Mouse (Mus musculus) granulocyte monocyte progenitor cell, adult 5-6 weeks (primary cell): ENCODE results near the gene Kif6. TPM values are rescaled to one million over a fixed set of nuclear protein-coding genes. Genes with fewer than 3 reads are reported as not detected.

ENCODE experiments used
- ATAC-seq: replicated peaks from 2 replicates; pipeline ENCODE4 v1.8.0; 2016; ENCODE audit warnings: mild to moderate bottlenecking, moderate TSS enrichment, inconsistent platforms; ENCODE audit not compliant: poor library complexity, severe bottlenecking
- total RNA-seq, 2 experiments: library from RNA; stranded (forward) in 1 of 2; stranded (reverse) in 1 of 2; fragments of 200-712, 200-1000 nt in 1 of 2; fragments of >200 nt in 1 of 2; fragmentation: Nextera tagmentation in 1 of 2; gene quantifications; 2 replicates each; pipeline ENCODE4 v1.2.3; 2014 to 2017

Gene Kif6
- total RNA-seq (2014; fragmentation: Nextera tagmentation) (not detected in 2 replicates), total RNA-seq (2017) (0.39 TPM in 1 of 2 replicates, not detected in the other)

DNA sequence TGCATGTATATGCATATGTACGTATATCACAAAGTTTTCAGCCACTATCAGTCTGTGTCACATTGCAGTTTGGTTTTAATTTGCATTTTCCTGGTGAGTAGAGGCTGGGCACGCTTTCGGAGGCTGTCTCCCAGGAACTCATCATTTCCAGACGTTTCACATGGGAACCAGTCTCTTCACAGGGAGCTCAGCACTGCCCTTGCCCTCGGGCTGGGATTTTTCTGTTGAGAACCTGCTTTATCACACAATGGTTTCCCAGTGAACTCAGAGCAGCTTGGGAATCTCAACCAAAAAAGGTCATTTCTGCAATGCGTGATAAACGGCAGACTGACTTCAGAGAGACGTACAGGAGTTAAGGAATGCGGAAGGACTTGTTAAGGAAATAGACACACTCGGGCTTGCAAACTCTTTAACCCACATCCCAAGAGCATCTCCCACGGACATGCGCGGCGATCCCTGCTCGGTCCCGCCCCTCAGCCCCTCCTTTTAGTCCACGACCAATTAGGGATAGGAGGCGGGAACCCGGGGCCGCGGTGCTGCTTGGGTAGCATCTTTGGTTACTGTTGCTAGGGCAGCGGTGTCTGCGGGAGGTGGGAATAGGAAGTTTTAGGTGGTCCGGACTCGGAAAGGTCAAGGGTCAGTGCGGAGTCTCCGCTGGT is at the start of gene Kif6:
Kif6 (plus strand) TSS at position 560 of the 659 bp plus-strand sequence.
- peak; percentile 89 for ATAC-seq

DNA sequence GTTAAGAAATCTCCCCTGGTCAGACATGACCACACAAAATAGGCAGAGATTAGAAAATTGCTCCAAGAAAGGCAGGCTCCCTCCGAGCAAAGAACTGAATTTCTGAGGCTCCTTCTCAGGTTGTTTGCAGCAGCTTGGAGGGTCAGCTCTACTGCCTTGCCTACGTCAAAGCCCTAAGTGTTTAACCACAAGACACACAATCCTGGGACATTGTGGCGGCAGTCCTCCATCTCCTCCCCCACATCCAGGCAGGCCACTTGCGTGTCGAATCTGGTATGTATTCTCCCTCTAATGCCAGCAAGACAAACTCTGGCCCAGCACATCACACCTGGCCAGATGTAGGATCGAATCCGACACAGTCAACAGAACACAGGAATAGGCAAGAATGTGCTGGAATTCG is 46.2 kb upstream of the Kif6 start:
- ATAC-seq: no peak

DNA sequence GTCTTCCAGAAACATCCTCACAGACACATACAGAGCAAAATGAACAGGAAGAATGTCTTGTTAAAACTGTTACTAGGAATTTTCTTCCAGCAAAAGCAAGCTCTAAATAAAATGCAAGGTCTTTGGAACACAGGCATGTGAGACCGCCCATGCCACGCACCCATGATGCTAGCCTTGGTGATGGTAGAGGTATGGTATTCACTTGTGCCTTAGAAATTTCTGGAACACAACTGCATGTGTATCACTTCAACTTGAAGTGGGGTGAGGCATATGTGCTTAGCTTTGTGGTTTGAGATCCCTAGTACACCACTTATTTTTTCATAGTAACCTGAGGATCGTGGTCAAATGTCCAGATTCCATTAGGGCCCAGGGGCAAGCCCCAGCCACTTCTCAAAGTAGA is 37.6 kb upstream of the Kif6 start:
- no peak for ATAC-seq

GRCm38 (mm10) chr17:49582471-49582870 is 32.5 kb upstream of the Kif6 start:
- no peak for ATAC-seq

DNA sequence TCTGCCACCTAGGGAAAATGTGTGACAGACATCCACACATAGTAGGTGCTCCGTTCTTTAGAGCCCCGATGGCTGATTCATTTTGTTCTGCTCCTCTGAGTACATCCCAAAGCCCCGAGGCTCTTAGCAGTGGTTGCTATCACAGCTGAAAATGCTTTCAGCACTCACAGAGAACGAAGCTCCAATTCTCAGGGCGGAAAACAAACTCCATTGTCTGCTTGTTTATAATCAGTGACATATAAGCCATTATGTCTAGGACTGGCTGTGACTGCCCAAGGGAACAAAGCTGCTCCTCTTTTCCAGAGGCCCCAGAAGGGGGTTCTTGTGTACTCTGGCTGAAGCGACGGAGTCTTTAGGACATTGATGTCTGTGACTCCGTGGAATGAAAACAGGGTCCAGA is 24.9 kb upstream of the Kif6 start:
- ATAC-seq: no peak

GRCm38 (mm10) chr17:49605397-49605796 is 9.5 kb upstream of the Kif6 start:
- ATAC-seq: no peak

DNA sequence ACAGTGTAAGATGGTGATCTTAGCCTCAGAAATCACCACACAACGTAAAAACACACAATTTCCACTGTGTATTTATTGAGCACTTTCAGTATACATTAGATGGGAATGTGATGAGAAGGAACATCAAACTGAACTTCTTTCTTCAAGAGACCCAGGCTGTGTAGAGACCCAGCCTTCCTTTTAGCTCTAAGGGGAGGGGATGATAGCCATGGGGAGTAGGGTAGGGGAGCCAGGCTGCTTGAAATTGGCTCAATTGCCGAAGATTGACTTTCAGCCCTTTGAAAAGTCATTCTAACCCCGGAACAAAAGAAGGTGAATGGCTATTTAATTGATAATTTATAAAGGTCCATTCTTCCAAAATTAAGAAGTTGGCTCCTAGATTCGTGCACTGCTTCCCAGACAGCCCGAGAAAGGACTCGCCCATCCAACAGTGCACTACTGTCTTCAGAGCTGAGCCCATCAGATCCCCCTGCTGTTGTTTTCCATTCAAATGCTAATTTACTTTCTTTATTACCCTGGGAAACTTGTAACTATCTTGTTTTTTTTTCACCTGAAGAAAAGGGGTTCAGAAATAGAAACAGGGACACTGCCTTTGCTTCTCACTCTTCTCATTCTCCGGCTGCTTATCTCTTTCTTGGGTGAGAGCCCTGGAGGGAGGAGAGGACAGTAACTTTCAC is 7.4 kb upstream of the Kif6 start:
- ATAC-seq: no peak

GRCm38 (mm10) chr17:49610296-49610695 is 4.6 kb upstream of the Kif6 start:
- ATAC-seq: no peak

DNA sequence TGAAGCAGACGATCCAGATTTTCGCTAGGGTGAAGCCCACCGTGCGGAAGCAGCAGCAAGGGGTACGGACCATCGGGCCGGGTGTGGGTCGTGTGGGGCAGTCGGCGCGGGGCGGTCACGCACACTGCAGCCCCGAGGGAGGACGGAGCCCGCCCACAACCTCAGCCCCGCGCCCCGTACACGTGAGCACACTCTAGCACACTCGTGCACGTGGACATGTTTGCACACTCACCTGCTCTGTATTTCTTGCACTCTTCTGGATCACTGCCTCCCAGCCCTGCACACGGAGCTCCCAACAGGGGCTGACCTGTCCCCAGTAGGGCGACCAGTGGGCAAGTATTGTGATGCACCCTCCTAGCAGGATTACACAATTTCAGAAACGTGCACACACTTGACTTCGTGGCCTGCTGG is 310 bp downstream of the Kif6 start:
- ATAC-seq: peak; percentile 58

GRCm38 (mm10) chr17:49624572-49624971 is 9.6 kb downstream of the Kif6 start:
- no peak for ATAC-seq

GRCm38 (mm10) chr17:49627011-49627794 is 12.3 kb downstream of the Kif6 start:
- no peak for ATAC-seq

- ATAC-seq: no peak
These were observed 13.9 kb downstream of the Kif6 start for GRCm38 (mm10) chr17:49628875-49629274.

- no peak for ATAC-seq
These were observed 18.1 kb downstream of the Kif6 start for GRCm38 (mm10) chr17:49633041-49633440.

GRCm38 (mm10) chr17:49641903-49642302 is 27.0 kb downstream of the Kif6 start:
- ATAC-seq: no peak

DNA sequence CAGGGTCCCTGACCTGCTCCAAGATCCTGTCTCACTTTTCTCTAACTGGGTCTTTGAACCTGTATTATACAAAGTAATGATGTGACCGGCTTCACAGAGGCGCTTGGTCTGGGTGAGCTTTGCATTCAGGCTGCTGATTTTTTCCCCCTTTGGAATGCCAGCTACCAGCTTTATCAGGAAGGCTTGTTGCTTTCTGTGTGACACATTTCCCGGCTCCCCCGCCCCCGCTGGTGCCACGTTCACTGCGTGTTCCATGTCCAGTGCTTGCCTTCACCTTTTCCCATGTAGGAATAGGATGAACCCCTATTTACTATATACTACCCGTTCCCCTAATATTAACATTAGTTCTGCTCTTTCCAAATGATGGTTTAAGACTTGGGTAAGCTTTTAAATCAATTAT is 27.4 kb downstream of the Kif6 start:
- no peak for ATAC-seq

- ATAC-seq: no peak
These were observed 28.1 kb downstream of the Kif6 start for GRCm38 (mm10) chr17:49642889-49643490.

DNA sequence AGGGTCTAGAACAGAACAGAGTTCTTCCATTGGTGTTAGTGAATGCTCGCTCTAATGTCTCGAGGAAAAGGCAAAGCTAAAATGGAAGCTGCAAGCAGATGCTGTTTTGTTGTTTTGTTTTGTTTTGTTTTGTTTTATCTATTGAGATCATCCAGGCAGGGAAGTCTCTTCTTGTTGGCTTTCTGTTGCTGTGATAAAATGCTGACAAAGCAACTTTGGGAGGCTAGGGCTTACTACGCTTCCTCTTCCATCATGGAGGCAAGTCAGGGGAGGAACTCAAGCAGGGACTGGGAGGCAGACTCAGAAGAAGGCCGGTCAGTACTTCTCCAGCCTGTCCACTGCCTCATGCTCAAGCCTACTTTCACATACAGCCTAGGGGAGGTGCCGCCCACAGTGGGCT is 31.3 kb downstream of the Kif6 start:
- ATAC-seq: no peak

DNA sequence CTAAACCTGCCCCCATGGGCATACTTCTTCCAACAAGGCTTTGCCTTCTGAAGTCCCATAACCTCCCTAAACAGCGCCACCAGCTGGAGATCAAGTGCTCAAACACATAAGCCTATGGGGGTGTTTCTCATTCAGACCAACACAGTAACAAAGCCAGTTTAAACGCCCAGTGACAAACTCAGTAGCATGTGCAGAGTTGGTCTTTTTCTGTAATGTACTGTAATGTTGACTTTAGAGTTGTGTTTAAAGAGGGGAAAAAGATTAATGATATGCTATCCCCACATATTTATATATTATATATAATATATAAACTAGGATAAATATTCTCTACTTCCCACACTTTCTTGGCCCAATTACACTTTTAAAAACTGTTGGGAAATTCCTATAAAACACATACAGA is 34.0 kb downstream of the Kif6 start:
- no peak for ATAC-seq

- no peak for ATAC-seq
These were observed 34.5 kb downstream of the Kif6 start for GRCm38 (mm10) chr17:49649394-49649793.

DNA sequence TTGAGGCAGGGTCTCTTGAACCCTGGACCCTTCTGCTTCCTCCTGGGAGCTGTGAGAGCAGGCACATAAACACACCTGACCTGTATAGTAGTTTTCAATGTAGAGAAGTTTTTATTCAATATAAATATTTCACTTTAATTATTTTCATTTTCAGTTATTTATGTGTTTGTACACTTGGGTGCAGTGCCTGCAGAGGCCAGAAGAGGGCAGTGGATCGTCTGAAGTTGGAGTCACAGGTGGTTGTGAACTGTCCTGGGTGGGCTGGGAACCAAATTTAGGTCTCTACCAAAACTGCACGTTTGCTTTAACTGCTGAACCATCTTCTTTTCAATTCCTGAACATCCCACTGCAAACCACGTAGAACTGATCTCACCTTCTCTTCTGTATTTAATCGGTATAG is 35.4 kb downstream of the Kif6 start:
- ATAC-seq: no peak

- ATAC-seq: no peak
These were observed 37.4 kb downstream of the Kif6 start for GRCm38 (mm10) chr17:49652357-49652756.
